Mouse (Mus musculus) urinary bladder, postnatal 10 days (tissue): ENCODE results near the gene Sap30.
A peak's percentile ranks its signal among the peaks of the same experiment; 100 is the strongest.
"Not testable (repeated sequence)": the region's sequence is repeated elsewhere in the genome, so short reads cannot be mapped to it uniquely, and the experiment has no call there.

ENCODE experiments used
- DNase-seq: peaks from one replicate; pipeline ENCODE4 v3.0.0; 2022; ENCODE audit warnings: low spot score

Gene Sap30

GRCm38 (mm10) chr8:57487441-57488155 lies at the start of gene Sap30:
Gene Sap30 (minus strand): TSS chr8:57487860.
- DNase-seq, result peak; percentile 88

- no peak for DNase-seq
Measured at GRCm38 (mm10) chr8:57536167-57536566, 48.5 kb upstream of the Sap30 start.

- DNase-seq, result no peak
Measured at GRCm38 (mm10) chr8:57534495-57534894, 46.8 kb upstream of the Sap30 start.

- no peak for DNase-seq
Measured at GRCm38 (mm10) chr8:57533106-57533505, 45.4 kb upstream of the Sap30 start.

- DNase-seq, result no peak
Measured at GRCm38 (mm10) chr8:57532223-57532622, 44.6 kb upstream of the Sap30 start.

- no peak for DNase-seq
Measured at GRCm38 (mm10) chr8:57530666-57531349, 43.1 kb upstream of the Sap30 start.

- DNase-seq, result no peak
Measured at GRCm38 (mm10) chr8:57530238-57530637, 42.6 kb upstream of the Sap30 start.

- DNase-seq, result no peak
Measured at GRCm38 (mm10) chr8:57528036-57528435, 40.4 kb upstream of the Sap30 start.

GRCm38 (mm10) chr8:57520186-57520786 lies 32.6 kb upstream of the Sap30 start:
- no peak for DNase-seq

GRCm38 (mm10) chr8:57517723-57518122 lies 30.1 kb upstream of the Sap30 start:
- DNase-seq, result no peak

- not testable (repeated sequence) for DNase-seq
Measured at GRCm38 (mm10) chr8:57516685-57517084, 29.0 kb upstream of the Sap30 start.

- DNase-seq, result not testable (repeated sequence)
Measured at GRCm38 (mm10) chr8:57513178-57513661, 25.6 kb upstream of the Sap30 start.

GRCm38 (mm10) chr8:57512141-57513056 lies 24.7 kb upstream of the Sap30 start:
- DNase-seq, result no peak

- DNase-seq, result peak; percentile 99
Measured at GRCm38 (mm10) chr8:57511316-57512118, 23.9 kb upstream of the Sap30 start, which contains the start of gene Hmgb2. Gene Hmgb2 (plus strand): TSS chr8:57511907.

- DNase-seq, result no peak
Measured at GRCm38 (mm10) chr8:57510791-57511315, 23.2 kb upstream of the Sap30 start.

- no peak for DNase-seq
Measured at GRCm38 (mm10) chr8:57508657-57509056, 21.0 kb upstream of the Sap30 start.

GRCm38 (mm10) chr8:57507556-57508063 lies 19.9 kb upstream of the Sap30 start:
- no peak for DNase-seq

- DNase-seq, result not testable (repeated sequence)
Measured at GRCm38 (mm10) chr8:57505500-57505899, 17.8 kb upstream of the Sap30 start.

GRCm38 (mm10) chr8:57503641-57504040 lies 16.0 kb upstream of the Sap30 start:
- DNase-seq, result peak; percentile 38

- DNase-seq, result no peak
Measured at GRCm38 (mm10) chr8:57498847-57499511, 11.3 kb upstream of the Sap30 start.
